Mouse (Mus musculus): ENCODE results near the gene Rab3d. TPM values are rescaled to one million over a fixed set of nuclear protein-coding genes. Genes with fewer than 3 reads are reported as not detected.

Gene Rab3d
- total RNA-seq, 2 experiments from 2014 or later = 40.6 to 43.4 TPM

Other genes with a start within 250 kb of the Rab3d start
- gene Ldlr, start 194.7 kb downstream of the Rab3d start, total RNA-seq (2021) = 100 to 1,000 TPM; 135 to 173 TPM
- 1 to 10 TPM in 1 of 2 experiments, under 1 TPM in 1; 0.56 to 1.1 TPM for gene Spc24, start 157.9 kb downstream of the Rab3d start, total RNA-seq (2021)
- 10 to 100 TPM; 31.1 to 31.3 TPM for gene Kank2, start 119.4 kb downstream of the Rab3d start, total RNA-seq (2021)
- gene Angptl8, start 82.7 kb downstream of the Rab3d start, total RNA-seq (2021) = 10 to 100 TPM in 1 of 2 experiments, 1 to 10 TPM in 1; 8.2 to 26.2 TPM
- gene Dock6, start 65.6 kb downstream of the Rab3d start, total RNA-seq (2021) = 10 to 100 TPM; 29.7 to 36.1 TPM
- gene Ccdc159, start 9.3 kb upstream of the Rab3d start, total RNA-seq (2021) = 10 to 100 TPM; 10.7 to 11.2 TPM
- 100 to 1,000 TPM; 280 to 531 TPM for gene Tmem205, start 9.4 kb upstream of the Rab3d start, total RNA-seq (2021)
- 10 to 100 TPM; 19.4 to 22.3 TPM for gene Plppr2, start 18.8 kb upstream of the Rab3d start, total RNA-seq (2021)
- 10 to 100 TPM; 12.3 to 14.2 TPM for gene Swsap1, start 37.6 kb upstream of the Rab3d start, total RNA-seq (2021)
- gene Epor, start 45.3 kb upstream of the Rab3d start, total RNA-seq (2021) = 1 to 10 TPM; 1.6 to 2.9 TPM
- gene Rgl3, start 71.3 kb upstream of the Rab3d start, total RNA-seq (2021) = 10 to 100 TPM; 19.2 to 51.9 TPM
- gene Ccdc151, start 84.4 kb upstream of the Rab3d start, total RNA-seq (2021) = 1 to 10 TPM in 1 of 2 experiments, under 1 TPM in 1; 0.77 to 1.1 TPM
- 100 to 1,000 TPM; 132 to 173 TPM for gene Prkcsh, start 84.6 kb upstream of the Rab3d start, total RNA-seq (2021)
- gene Elavl3, start 133.8 kb upstream of the Rab3d start, total RNA-seq (2021) = 1 to 10 TPM; 2.7 to 2.8 TPM
- under 1 TPM in 1 of 2 experiments, not detected in 1; 0.61 TPM for gene Gm49318, start 153.1 kb upstream of the Rab3d start, total RNA-seq (2021)
- 1 to 10 TPM; 8.4 to 8.7 TPM for gene Zfp653, start 153.2 kb upstream of the Rab3d start, total RNA-seq (2021)
- 10 to 100 TPM; 49.0 to 64.4 TPM for gene Ecsit, start 167.2 kb upstream of the Rab3d start, total RNA-seq (2021)
- 1 to 10 TPM in 1 of 2 experiments, under 1 TPM in 1; 0.99 to 2.7 TPM for gene Cnn1, start 181.0 kb upstream of the Rab3d start, total RNA-seq (2021)
- gene Elof1, start 199.0 kb upstream of the Rab3d start, total RNA-seq (2021) = 10 to 100 TPM; 73.3 to 81.8 TPM
- 10 to 100 TPM; 46.9 to 92.0 TPM for gene Acp5, start 217.5 kb upstream of the Rab3d start, total RNA-seq (2021)
- 10 to 100 TPM; 42.5 to 44.3 TPM for gene Pigyl, start 238.7 kb upstream of the Rab3d start, total RNA-seq (2021)